Mouse (Mus musculus): ENCODE data around the gene Cxcl1.

Gene Cxcl1

GRCm38 (mm10) chr5:90903339-90904020 lies 12.4 kb downstream of the Cxcl1 start, which contains the start of gene Cxcl2:
Gene Cxcl2 (plus strand): TSS chr5:90903871.
- H3K27me3 ChIP-seq (ENCODE audit: control insufficient read depth, insufficient read depth, low read length, poor library complexity, severe bottlenecking), result no peaks in the 10 kb centered on the region
- no peaks in the 10 kb centered on the region for H3K36me3 ChIP-seq (ENCODE audit: control insufficient read depth, insufficient read depth, low read length, poor library complexity, severe bottlenecking)
- DNase-seq (ENCODE audit: low read depth, low spot score), result peak; percentile 17

- Histone ChIP-seq H3K27me3 (ENCODE audit: control insufficient read depth, insufficient read depth, low read length, poor library complexity, severe bottlenecking) (no peaks in the 10 kb centered on the region), H3K36me3 (ENCODE audit: control insufficient read depth, insufficient read depth, low read length, poor library complexity, severe bottlenecking) (no peaks in the 10 kb centered on the region)
- peak; percentile 79 for DNase-seq (ENCODE audit: low read depth, low spot score)
Measured at GRCm38 (mm10) chr5:90908983-90909382, 17.9 kb downstream of the Cxcl1 start.

GRCm38 (mm10) chr5:90919495-90919894 lies 28.5 kb downstream of the Cxcl1 start:
- no peaks in the 10 kb centered on the region for H3K36me3 ChIP-seq (ENCODE audit: control insufficient read depth, insufficient read depth, low read length, poor library complexity, severe bottlenecking)
- no peaks in the 10 kb centered on the region for H3K27me3 ChIP-seq (ENCODE audit: control insufficient read depth, insufficient read depth, low read length, poor library complexity, severe bottlenecking)
- DNase-seq (ENCODE audit: low read depth, low spot score), result no peak

GRCm38 (mm10) chr5:90922958-90923357 lies 31.9 kb downstream of the Cxcl1 start:
- DNase-seq (ENCODE audit: low read depth, low spot score), result no peak
- Histone ChIP-seq H3K36me3 (ENCODE audit: control insufficient read depth, insufficient read depth, low read length, poor library complexity, severe bottlenecking) (no peaks in the 10 kb centered on the region), H3K27me3 (ENCODE audit: control insufficient read depth, insufficient read depth, low read length, poor library complexity, severe bottlenecking) (no peaks in the 10 kb centered on the region)

GRCm38 (mm10) chr5:90930546-90930945 lies 39.5 kb downstream of the Cxcl1 start:
- no peak for DNase-seq (ENCODE audit: low read depth, low spot score)
- H3K27me3 ChIP-seq (ENCODE audit: control insufficient read depth, insufficient read depth, low read length, poor library complexity, severe bottlenecking), result no peaks in the 10 kb centered on the region
- no peaks in the 10 kb centered on the region for H3K36me3 ChIP-seq (ENCODE audit: control insufficient read depth, insufficient read depth, low read length, poor library complexity, severe bottlenecking)

GRCm38 (mm10) chr5:90930971-90931851 lies 40.2 kb downstream of the Cxcl1 start, which contains the start of gene Mthfd2l:
Gene Mthfd2l (plus strand): TSS chr5:90931117.
- Histone ChIP-seq H3K27me3 (ENCODE audit: control insufficient read depth, insufficient read depth, low read length, poor library complexity, severe bottlenecking) (no peaks in the 10 kb centered on the region), H3K36me3 (ENCODE audit: control insufficient read depth, insufficient read depth, low read length, poor library complexity, severe bottlenecking) (no peaks in the 10 kb centered on the region)
- DNase-seq (ENCODE audit: low read depth, low spot score), result peak; percentile 79

GRCm38 (mm10) chr5:90931911-90932310 lies 40.9 kb downstream of the Cxcl1 start:
- no peaks in the 10 kb centered on the region for H3K36me3 ChIP-seq (ENCODE audit: control insufficient read depth, insufficient read depth, low read length, poor library complexity, severe bottlenecking)
- no peak for DNase-seq (ENCODE audit: low read depth, low spot score)
- H3K27me3 ChIP-seq (ENCODE audit: control insufficient read depth, insufficient read depth, low read length, poor library complexity, severe bottlenecking), result no peaks in the 10 kb centered on the region

- Histone ChIP-seq H3K36me3 (ENCODE audit: control insufficient read depth, insufficient read depth, low read length, poor library complexity, severe bottlenecking) (no peaks in the 10 kb centered on the region), H3K27me3 (ENCODE audit: control insufficient read depth, insufficient read depth, low read length, poor library complexity, severe bottlenecking) (no peaks in the 10 kb centered on the region)
- no peak for DNase-seq (ENCODE audit: low read depth, low spot score)
Measured at GRCm38 (mm10) chr5:90936706-90937105, 45.7 kb downstream of the Cxcl1 start.

Measured in splenic B cell, adult 2 months (primary cell).